Mouse (Mus musculus): ENCODE data around the gene Myadm. TPM values are rescaled to one million over a fixed set of nuclear protein-coding genes. Genes with fewer than 3 reads are reported as not detected.

The Myadm gene
- polyA plus RNA-seq, 1 experiment, result 62.7 TPM

DNA sequence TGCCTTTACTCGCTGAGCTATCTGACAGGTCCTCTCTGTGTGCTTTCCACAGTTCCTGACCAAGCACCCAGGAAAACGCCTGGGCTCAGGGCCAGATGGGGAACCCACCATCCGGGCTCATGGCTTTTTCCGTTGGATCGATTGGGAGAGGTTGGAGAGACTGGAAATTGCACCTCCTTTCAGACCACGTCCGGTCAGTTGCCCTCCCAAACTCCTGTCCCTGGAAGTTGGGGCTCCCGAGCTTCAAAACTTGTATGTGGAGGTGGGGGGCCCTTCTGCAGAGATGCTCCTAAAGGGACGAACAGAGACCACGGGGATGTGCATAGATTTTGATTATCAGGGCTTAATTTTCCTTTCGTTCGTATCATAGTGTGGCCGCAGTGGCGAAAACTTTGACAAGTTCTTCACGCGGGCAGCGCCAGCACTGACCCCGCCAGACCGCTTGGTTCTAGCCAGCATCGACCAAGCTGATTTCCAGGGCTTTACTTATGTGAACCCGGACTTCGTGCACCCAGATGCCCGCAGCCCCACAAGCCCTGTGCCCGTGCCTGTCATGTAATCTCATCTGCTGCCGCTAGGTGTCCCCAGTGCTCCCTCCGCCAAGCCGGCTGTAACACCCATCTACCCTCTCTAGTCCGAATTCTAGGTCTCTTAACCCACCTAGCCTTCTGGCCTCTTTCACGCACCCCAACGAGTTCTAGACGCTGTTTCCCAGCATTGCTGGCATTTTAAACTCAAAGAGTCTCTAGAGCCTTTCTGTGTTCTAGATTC, 41.1 kb downstream of the Myadm start:
- DNase-seq (ENCODE audit: low read depth), result peak; percentile 85
- TF ChIP-seq POLR2A (IDR thresholded peaks at IDR 0.05; ENCODE audit: borderline replicate concordance, extremely low read depth, insufficient read depth, insufficient read length, poor library complexity, severe bottlenecking), result no peak
- peak; percentile 98 for TF ChIP-seq CTCF (IDR thresholded peaks at IDR 0.05; ENCODE audit: borderline replicate concordance, extremely low read depth, insufficient read depth, insufficient read length)

DNA sequence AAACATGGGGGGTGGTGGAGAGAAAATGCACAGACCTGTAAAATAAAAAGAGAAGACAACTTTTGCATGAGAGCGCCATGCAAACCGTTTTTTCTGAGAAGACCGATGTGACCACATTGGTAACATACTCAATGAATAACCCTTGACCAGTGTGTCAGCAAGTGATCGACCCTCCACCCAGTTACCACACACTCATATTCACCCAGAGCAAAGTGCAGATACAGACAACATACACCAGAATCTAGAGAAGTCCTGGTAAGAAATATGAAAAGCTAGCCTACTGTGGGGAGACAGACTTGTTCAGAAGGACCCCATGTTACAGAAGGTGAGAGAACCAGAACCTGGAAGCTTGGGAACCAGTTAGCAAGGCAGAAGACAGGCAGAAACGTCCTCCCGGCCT, 42.3 kb downstream of the Myadm start:
- TF ChIP-seq CTCF (IDR thresholded peaks at IDR 0.05; ENCODE audit: borderline replicate concordance, extremely low read depth, insufficient read depth, insufficient read length), result no peak
- no peak for TF ChIP-seq POLR2A (IDR thresholded peaks at IDR 0.05; ENCODE audit: borderline replicate concordance, extremely low read depth, insufficient read depth, insufficient read length, poor library complexity, severe bottlenecking)
- DNase-seq (ENCODE audit: low read depth), result no peak

DNA sequence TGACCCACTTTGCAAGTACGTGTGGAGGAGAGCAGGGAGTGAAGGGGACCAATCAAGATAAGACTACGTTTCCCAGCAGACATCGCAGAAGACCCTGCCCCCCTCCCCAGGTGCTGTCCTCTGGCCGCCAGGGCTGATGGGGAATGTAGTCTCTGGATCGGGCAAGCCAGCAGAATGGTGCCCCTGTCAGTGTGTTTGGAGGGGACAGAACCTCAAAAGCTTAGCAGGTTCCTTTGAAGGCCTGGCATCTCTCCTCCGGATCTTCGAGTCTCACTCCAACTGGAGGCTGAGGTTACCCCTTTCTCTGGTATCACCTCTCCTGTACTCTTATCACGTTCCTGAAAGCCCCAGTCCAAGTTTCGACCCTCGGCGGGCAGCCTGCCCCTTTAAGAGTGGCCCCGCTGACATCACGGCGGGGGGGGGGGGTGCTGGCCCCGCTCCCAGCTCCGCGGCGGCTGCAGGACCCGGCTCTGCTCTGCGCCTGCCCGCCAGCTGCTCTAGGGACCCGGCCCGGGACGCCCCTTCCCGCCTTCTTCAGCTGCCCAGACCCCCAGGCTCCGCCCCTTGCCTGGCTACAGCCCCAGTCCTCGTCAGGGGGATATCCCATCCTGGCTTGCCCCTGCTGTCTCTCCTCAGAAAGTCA, 42.8 kb downstream of the Myadm start:
- peak; percentile 97 for DNase-seq (ENCODE audit: low read depth)
- no peak for TF ChIP-seq CTCF (IDR thresholded peaks at IDR 0.05; ENCODE audit: borderline replicate concordance, extremely low read depth, insufficient read depth, insufficient read length)
- TF ChIP-seq POLR2A (IDR thresholded peaks at IDR 0.05; ENCODE audit: borderline replicate concordance, extremely low read depth, insufficient read depth, insufficient read length, poor library complexity, severe bottlenecking), result no peak

- no peak for TF ChIP-seq CTCF (IDR thresholded peaks at IDR 0.05; ENCODE audit: borderline replicate concordance, extremely low read depth, insufficient read depth, insufficient read length)
- TF ChIP-seq POLR2A (IDR thresholded peaks at IDR 0.05; ENCODE audit: borderline replicate concordance, extremely low read depth, insufficient read depth, insufficient read length, poor library complexity, severe bottlenecking), result no peak
- no peak for DNase-seq (ENCODE audit: low read depth)
Observed at GRCm38 (mm10) chr7:3332224-3332615, 43.3 kb downstream of the Myadm start.

DNA sequence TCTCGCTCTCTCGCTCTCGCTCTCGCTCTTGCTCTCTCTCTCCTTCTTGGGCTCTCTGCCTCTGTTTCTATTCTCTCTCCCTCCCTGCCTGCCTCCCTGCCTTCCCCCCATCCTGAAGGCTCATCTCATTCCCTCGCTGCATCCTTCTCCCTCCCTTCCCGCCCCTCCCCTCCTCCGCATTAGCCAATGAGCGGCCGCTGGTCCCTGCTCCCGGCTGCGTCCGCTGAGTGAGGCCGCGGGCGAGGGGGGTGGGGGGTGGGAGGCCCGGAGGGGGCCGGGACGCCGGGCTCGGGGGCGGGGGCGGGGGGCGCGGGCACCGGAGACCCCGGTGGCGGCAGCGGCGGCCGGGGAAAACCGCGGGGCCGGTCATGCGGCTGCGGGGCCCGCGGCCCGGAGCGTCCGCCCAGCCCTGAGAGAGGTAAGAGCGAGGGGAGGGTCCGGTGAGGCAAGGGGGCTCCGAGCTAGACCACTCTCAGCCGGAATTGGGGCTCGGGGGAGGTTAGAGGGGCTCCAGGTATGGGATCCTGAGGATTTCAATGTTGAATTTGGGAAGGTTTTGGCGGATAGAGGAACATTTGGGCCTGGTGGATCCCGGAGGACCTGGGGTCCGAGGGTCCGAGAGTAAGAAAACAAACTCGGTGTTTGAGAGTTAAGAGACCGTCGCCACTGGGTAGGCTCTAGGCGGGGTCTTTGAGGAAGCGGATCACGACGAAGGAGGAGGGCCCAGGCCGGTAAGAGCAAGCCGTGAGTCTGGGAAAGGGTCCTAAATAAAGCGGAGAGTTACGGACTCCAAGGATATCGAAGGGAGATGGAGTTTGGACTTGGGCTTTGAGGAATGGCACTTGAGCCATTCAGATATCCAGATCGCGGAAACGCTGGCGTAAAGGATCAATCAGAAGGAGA, 44.0 kb downstream of the Myadm start, which contains the start of gene Cacng7:
Gene Cacng7 (plus strand): TSS at position 337 of the 903 bp plus-strand sequence.
- TF ChIP-seq POLR2A (IDR thresholded peaks at IDR 0.05; ENCODE audit: borderline replicate concordance, extremely low read depth, insufficient read depth, insufficient read length, poor library complexity, severe bottlenecking) (peak; percentile 8; the same call in 1 of the 2 replicates), CTCF (IDR thresholded peaks at IDR 0.05; ENCODE audit: borderline replicate concordance, extremely low read depth, insufficient read depth, insufficient read length) (no peak)
- peak; percentile 92 for DNase-seq (ENCODE audit: low read depth)

- TF ChIP-seq POLR2A (IDR thresholded peaks at IDR 0.05; ENCODE audit: borderline replicate concordance, extremely low read depth, insufficient read depth, insufficient read length, poor library complexity, severe bottlenecking) (no peak), CTCF (IDR thresholded peaks at IDR 0.05; ENCODE audit: borderline replicate concordance, extremely low read depth, insufficient read depth, insufficient read length) (no peak)
- peak; percentile 39 for DNase-seq (ENCODE audit: low read depth)
Observed at GRCm38 (mm10) chr7:3333542-3333941, 44.7 kb downstream of the Myadm start.

GRCm38 (mm10) chr7:3336412-3336811, 47.5 kb downstream of the Myadm start:
- DNase-seq (ENCODE audit: low read depth), result no peak
- TF ChIP-seq POLR2A (IDR thresholded peaks at IDR 0.05; ENCODE audit: borderline replicate concordance, extremely low read depth, insufficient read depth, insufficient read length, poor library complexity, severe bottlenecking), result no peak
- no peak for TF ChIP-seq CTCF (IDR thresholded peaks at IDR 0.05; ENCODE audit: borderline replicate concordance, extremely low read depth, insufficient read depth, insufficient read length)

DNA sequence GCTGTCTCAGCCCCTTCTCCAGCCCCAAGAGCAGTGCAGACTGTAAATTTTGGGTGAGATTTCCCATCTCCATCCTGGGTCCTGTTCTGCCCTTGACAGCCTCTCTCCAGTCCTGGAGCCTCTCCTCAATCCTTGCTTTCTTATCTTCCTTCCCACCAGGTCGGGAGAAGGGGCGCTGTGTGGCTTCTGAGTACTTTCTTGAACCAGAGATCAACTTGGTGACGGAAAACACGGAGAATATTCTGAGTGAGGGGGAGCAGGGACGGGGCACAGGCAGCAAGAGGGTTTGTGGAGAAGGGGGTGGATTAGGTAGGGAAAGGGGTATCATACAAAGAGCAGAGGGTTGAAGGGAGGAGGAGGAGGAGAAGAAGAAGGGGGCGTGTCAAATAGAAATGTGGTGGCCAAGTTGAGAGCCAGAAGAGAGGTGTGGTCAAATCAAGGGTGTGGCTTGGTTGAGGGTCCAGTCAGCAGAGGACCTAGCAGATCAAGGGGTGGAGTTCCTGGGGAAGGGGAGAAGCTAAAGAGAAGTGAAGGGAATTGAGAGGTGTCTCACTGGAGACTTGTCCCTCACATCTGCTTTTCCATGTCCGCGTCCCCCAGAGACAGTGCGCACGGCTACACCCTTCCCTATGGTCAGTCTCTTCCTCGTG, 49.5 kb downstream of the Myadm start:
- no peak for DNase-seq (ENCODE audit: low read depth)
- no peak for TF ChIP-seq CTCF (IDR thresholded peaks at IDR 0.05; ENCODE audit: borderline replicate concordance, extremely low read depth, insufficient read depth, insufficient read length)
- TF ChIP-seq POLR2A (IDR thresholded peaks at IDR 0.05; ENCODE audit: borderline replicate concordance, extremely low read depth, insufficient read depth, insufficient read length, poor library complexity, severe bottlenecking), result no peak

DNA sequence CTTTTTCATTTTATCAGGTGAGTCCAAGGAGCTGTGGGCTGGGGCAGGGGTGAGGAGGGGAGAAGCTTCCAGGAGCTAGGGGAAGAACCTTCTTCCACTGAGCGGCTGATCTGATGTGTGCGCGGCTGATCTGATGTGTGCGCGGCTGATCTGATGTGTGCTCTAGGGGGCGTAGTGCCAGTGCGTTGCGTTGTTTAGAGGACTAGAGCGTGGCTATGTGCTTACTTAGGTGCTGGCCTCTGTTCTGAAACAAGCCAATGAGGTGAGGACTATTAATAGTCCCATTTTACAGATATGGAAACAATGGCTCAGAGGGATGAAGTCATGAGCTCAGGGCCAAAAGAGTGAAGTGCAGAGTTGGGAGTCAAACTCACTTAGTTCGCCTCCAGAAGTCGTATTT, 50.1 kb downstream of the Myadm start:
- no peak for DNase-seq (ENCODE audit: low read depth)
- TF ChIP-seq CTCF (IDR thresholded peaks at IDR 0.05; ENCODE audit: borderline replicate concordance, extremely low read depth, insufficient read depth, insufficient read length), result no peak

DNA sequence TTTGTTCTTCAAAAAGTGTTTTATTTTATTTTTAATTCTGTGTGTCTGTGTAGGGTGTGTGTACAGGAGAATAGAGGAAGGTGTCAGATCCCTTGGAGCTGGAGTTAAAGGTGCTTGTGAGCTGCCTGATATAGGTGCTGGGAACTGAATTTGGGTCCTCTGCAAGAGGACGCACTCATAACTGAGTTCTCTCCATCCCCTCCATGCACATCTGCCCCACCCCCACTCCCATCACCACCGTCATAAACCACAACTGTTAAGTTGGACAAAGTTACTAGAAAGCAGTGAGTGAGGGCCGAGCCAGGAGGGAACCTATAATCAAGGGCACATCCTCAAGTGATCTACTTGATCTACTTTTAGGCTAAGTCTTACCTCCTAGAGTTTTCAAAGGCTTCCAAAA, 55.0 kb downstream of the Myadm start:
- no peak for DNase-seq (ENCODE audit: low read depth)
- TF ChIP-seq CTCF (IDR thresholded peaks at IDR 0.05; ENCODE audit: borderline replicate concordance, extremely low read depth, insufficient read depth, insufficient read length) (no peak), POLR2A (IDR thresholded peaks at IDR 0.05; ENCODE audit: borderline replicate concordance, extremely low read depth, insufficient read depth, insufficient read length, poor library complexity, severe bottlenecking) (no peak)

DNA sequence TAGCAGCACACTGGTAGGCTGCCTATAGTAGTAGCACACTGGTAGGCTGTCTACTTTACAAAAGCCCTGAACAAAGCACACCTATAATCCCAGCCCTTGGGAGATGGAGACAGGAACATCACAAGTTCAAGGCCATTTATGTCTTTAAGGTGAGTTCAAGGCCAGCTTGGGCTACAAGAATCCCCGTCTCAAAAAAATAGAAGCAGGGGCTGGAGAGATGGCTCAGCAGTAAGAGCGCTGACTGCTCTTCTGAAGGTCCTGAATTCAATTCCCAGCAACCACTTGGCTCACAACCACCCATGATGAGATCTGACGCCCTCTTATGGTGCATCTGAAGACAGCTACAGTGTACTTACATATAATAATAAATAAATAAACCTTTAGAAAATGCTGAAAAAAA, 56.4 kb downstream of the Myadm start:
- TF ChIP-seq CTCF (IDR thresholded peaks at IDR 0.05; ENCODE audit: borderline replicate concordance, extremely low read depth, insufficient read depth, insufficient read length) (no peak), POLR2A (IDR thresholded peaks at IDR 0.05; ENCODE audit: borderline replicate concordance, extremely low read depth, insufficient read depth, insufficient read length, poor library complexity, severe bottlenecking) (no peak)
- no peak for DNase-seq (ENCODE audit: low read depth)
